8 mouse cellular contexts compared by ENCODE assay signal in genomic region chrX:169973806-169974205, GRCm38 (mm10). TPM values are rescaled to one million over a fixed set of nuclear protein-coding genes. Genes with fewer than 3 reads are reported as not detected.
A peak's percentile ranks its signal among the peaks of the same experiment; 100 is the strongest.
DNase-seq lines count a peak whose midpoint lies in the region; ATAC-seq and TF ChIP-seq lines count a peak whose summit lies in the region.
"Not testable (repeated sequence)": the region's sequence is repeated elsewhere in the genome, so short reads cannot be mapped to it uniquely, and the experiment has no call there.

No protein-coding gene starts in this region.

- WGBS in kidney, adult 2 months, result 59% methylated on average over 3 of the region's 3 CpGs
- 62% methylated on average over 3 of the region's 3 CpGs for WGBS in limb, embryonic 11.5 days

- H3K4me1 ChIP-seq in kidney, adult 2 months (ENCODE audit: control insufficient read depth, insufficient read depth, low read length); limb, embryonic 11.5 days (ENCODE audit: control insufficient read depth, insufficient read depth, low read length): not testable (repeated sequence)

- H3K4me2 ChIP-seq in limb, embryonic 11.5 days (ENCODE audit: low read depth, severe bottlenecking), result not testable (repeated sequence)

- not testable (repeated sequence) for H3K4me3 ChIP-seq in kidney, adult 2 months (ENCODE audit: insufficient read depth, low read depth, low read length); limb, embryonic 11.5 days (ENCODE audit: low read depth, low read length)

- not testable (repeated sequence) for H3K9ac ChIP-seq in limb, embryonic 11.5 days (ENCODE audit: low read length)

- ATAC-seq in limb, embryonic 11.5 days (ENCODE audit: insufficient number of reproducible peaks, low FRiP score, low TSS enrichment, low read depth), result not testable (repeated sequence)

- not testable (repeated sequence) for H3K36me3 ChIP-seq in kidney, adult 2 months (ENCODE audit: control insufficient read depth, insufficient read depth, low read length)
- H3K36me3 ChIP-seq in limb, embryonic 11.5 days (ENCODE audit: control insufficient read depth, insufficient read depth, low read length), result peaks cover 16% of the 10 kb centered on the region; the same call in 1 of the 2 replicates

- TF ChIP-seq CTCF in kidney, adult 2 months (conservative IDR thresholded peaks at IDR 0.05; ENCODE audit: insufficient read depth, insufficient read length, low read depth, low read length), result not testable (repeated sequence)

- peaks cover 14% of the 10 kb centered on the region; the same call in 1 of the 2 replicates for H3K9me3 ChIP-seq in limb, embryonic 11.5 days (ENCODE audit: control insufficient read depth, low read length)

- H3K27ac ChIP-seq in kidney, adult 2 months (ENCODE audit: insufficient read depth, low read depth, low read length), result not testable (repeated sequence)
- 0 out of 2 replicates have a peak overlapping the region, but pooled peaks have one; percentile 2 for H3K27ac ChIP-seq in limb, embryonic 11.5 days (replicated peaks; ENCODE audit: low read depth, low read length)

- DNase-seq in CD4-positive helper T cell, adult 2 months (ENCODE audit: low read depth, low spot score), result peak; percentile 23
- peak; percentile 59 for DNase-seq in adrenal gland, adult 2 months
- DNase-seq in cerebellum, adult 9-10 months, result peak; percentile 9
- peak; percentile 93 for DNase-seq in heart, adult 11 months
- DNase-seq in kidney, adult 2 months, result peak; percentile 27
- peak; percentile 26 for DNase-seq in limb, embryonic 11.5 days (ENCODE audit: low spot score)
- peak; percentile 1 to 16 for DNase-seq in natural killer cell, adult 2 months (ENCODE audit: low spot score in 2 of 2)
- DNase-seq in telencephalon, adult 2 months (ENCODE audit: low read depth, low spot score), result peak; percentile 13

- H3K27me3 ChIP-seq in kidney, adult 2 months (replicated peaks; ENCODE audit: control insufficient read depth, insufficient read depth, low read length); limb, embryonic 11.5 days (ENCODE audit: control insufficient read depth, insufficient read depth, low read length): not testable (repeated sequence)

- not testable (repeated sequence) for TF ChIP-seq POLR2A in kidney, adult 2 months (IDR thresholded peaks at IDR 0.05; ENCODE audit: low read depth, low read length)

RNA-seq across cellular contexts. Expression of gene Gm21887, which starts 35.7 kb away (rescaled TPM):
- 100 to 1,000 TPM in 1 of 2 experiments, 10 to 100 TPM in 1; 67.4 to 241 TPM for total RNA-seq in adrenal gland, adult 2 months (2021)
- 957 and 2,016 TPM in 2 replicates for polyA plus RNA-seq in adrenal gland, adult 2 months (2012; rRNA removed)
- 108 and 184 TPM in 2 replicates for polyA plus RNA-seq in kidney, adult 2 months (2012; rRNA removed)
- polyA plus RNA-seq in limb, embryonic 11.5 days (2014; fragmentation: Nextera tagmentation; extraction: Ambion mirVana), result 244 and 297 TPM in 2 replicates

Comparison
In these comparisons a context has a peak if more than half of its experiments do, and no peak if none do; other contexts are left out.
1. DNase-seq: peak in every context shown above with its lines; median percentile 93 in heart, adult 11 months; 59 in adrenal gland, adult 2 months; 27 in kidney, adult 2 months; 26 in limb, embryonic 11.5 days; 23 in CD4-positive helper T cell, adult 2 months; 13 in telencephalon, adult 2 months; 9 in cerebellum, adult 9-10 months; 8 in natural killer cell, adult 2 months.